Mouse (Mus musculus) ES-Bruce4 (cell line): ENCODE results near the gene Armc9. TPM values are rescaled to one million over a fixed set of nuclear protein-coding genes. Genes with fewer than 3 reads are reported as not detected.

Source experiments
- H3K27ac ChIP-seq: 2 replicates; pipeline ENCODE4 v1.5.1; 2012; ENCODE audit warnings: low read length, inconsistent platforms; ENCODE audit not compliant: insufficient read depth
- H3K27me3 ChIP-seq: 2 replicates; pipeline ENCODE4 v1.6.1; 2012; ENCODE audit warnings: mild to moderate bottlenecking, low read length, inconsistent platforms; ENCODE audit not compliant: control insufficient read depth, poor library complexity, insufficient read depth, severe bottlenecking
- H3K36me3 ChIP-seq: 2 replicates; pipeline ENCODE4 v1.6.1; 2012; ENCODE audit warnings: inconsistent platforms, mild to moderate bottlenecking, low read length, moderate library complexity; ENCODE audit not compliant: control insufficient read depth, poor library complexity, insufficient read depth, severe bottlenecking
- H3K4me1 ChIP-seq: one replicate; pipeline ENCODE4 v1.8.1; 2011; ENCODE audit warnings: low read length; ENCODE audit not compliant: control insufficient read depth, insufficient read depth
- H3K4me3 ChIP-seq: 2 replicates; pipeline ENCODE4 v1.5.1; 2011; ENCODE audit warnings: low read depth, mild to moderate bottlenecking, low read length
- H3K9ac ChIP-seq: 2 replicates; pipeline ENCODE4 v1.6.1; 2012; ENCODE audit warnings: low read depth, mild to moderate bottlenecking, inconsistent platforms; ENCODE audit not compliant: poor library complexity, severe bottlenecking
- H3K9me3 ChIP-seq: replicated peaks from 2 replicates; pipeline ENCODE4 v1.6.1; 2012; ENCODE audit warnings: mild to moderate bottlenecking, low read length, inconsistent platforms; ENCODE audit not compliant: control insufficient read depth, poor library complexity, insufficient read depth, severe bottlenecking
- CTCF ChIP-seq: IDR thresholded peaks from one replicate; pipeline ENCODE4 v1.8.1; 2011; ENCODE audit warnings: low read depth, low read length
- EP300 ChIP-seq: IDR thresholded peaks from 2 replicates; pipeline ENCODE4 v1.6.1; 2011; ENCODE audit warnings: low read depth, low read length; ENCODE audit not compliant: insufficient read depth
- POLR2A ChIP-seq: IDR thresholded peaks from one replicate; pipeline ENCODE4 v1.8.1; 2011; ENCODE audit warnings: low read length; ENCODE audit not compliant: insufficient read depth
- polyA plus RNA-seq: library from polyadenylated mRNA; stranded (reverse); fragments of >200 nt; gene quantifications from 2 replicates; pipeline ENCODE4 v1.2.4, GENCODE M21; 2011; ENCODE audit warnings: low read depth; ENCODE audit not compliant: missing spikeins, insufficient read depth, insufficient read length

The Armc9 gene
- polyA plus RNA-seq, 1 experiment = 13.7 TPM

GRCm38 (mm10) chr1:86189034-86189702 is 34.6 kb downstream of the Armc9 start:
- H3K36me3 ChIP-seq = no peaks in the 10 kb centered on the region
- peaks cover 7% of the 10 kb centered on the region for H3K4me1 ChIP-seq
- no peak overlapping the region for H3K4me3 ChIP-seq
- TF ChIP-seq CTCF (peak; percentile 76), EP300 (peak; percentile 81), POLR2A (no peak)
- H3K9me3 ChIP-seq = no peaks in the 10 kb centered on the region
- 0 out of 2 replicates have a peak overlapping the region, but pooled peaks have one; percentile 15 for H3K9ac ChIP-seq
- no peaks in the 10 kb centered on the region for H3K27me3 ChIP-seq
- H3K27ac ChIP-seq = peak overlapping the region; percentile 86

GRCm38 (mm10) chr1:86190843-86191242 is 36.3 kb downstream of the Armc9 start:
- H3K36me3 ChIP-seq = no peaks in the 10 kb centered on the region
- H3K9me3 ChIP-seq = no peaks in the 10 kb centered on the region
- no peak for TF ChIP-seq EP300
- no peak for TF ChIP-seq POLR2A
- no peak for TF ChIP-seq CTCF

GRCm38 (mm10) chr1:86194044-86194443 is 39.5 kb downstream of the Armc9 start:
- Histone ChIP-seq H3K36me3 (no peaks in the 10 kb centered on the region), H3K9me3 (no peaks in the 10 kb centered on the region), H3K9ac (no peak overlapping the region), H3K4me1 (no peaks in the 10 kb centered on the region), H3K4me3 (no peak overlapping the region), H3K27me3 (no peaks in the 10 kb centered on the region), H3K27ac (no peak overlapping the region)
- TF ChIP-seq CTCF = no peak
- no peak for TF ChIP-seq POLR2A
- no peak for TF ChIP-seq EP300

More at GRCm38 (mm10) chr1:86190843-86191242, 36.3 kb downstream of the Armc9 start:
- Histone ChIP-seq H3K27me3 (no peaks in the 10 kb centered on the region), H3K4me1 (peaks cover 5% of the 10 kb centered on the region), H3K27ac (no peak overlapping the region), H3K9ac (no peak overlapping the region), H3K4me3 (no peak overlapping the region)

- Histone ChIP-seq H3K36me3 (no peaks in the 10 kb centered on the region), H3K27me3 (no peaks in the 10 kb centered on the region), H3K9ac (no peak overlapping the region), H3K4me1 (peaks cover 4% of the 10 kb centered on the region), H3K9me3 (no peaks in the 10 kb centered on the region), H3K4me3 (no peak overlapping the region), H3K27ac (no peak overlapping the region)
- TF ChIP-seq EP300 = no peak
- no peak for TF ChIP-seq CTCF
- no peak for TF ChIP-seq POLR2A
Measured at GRCm38 (mm10) chr1:86198276-86198675, 43.7 kb downstream of the Armc9 start.

- Histone ChIP-seq H3K9me3 (no peaks in the 10 kb centered on the region), H3K27me3 (no peaks in the 10 kb centered on the region), H3K9ac (no peak overlapping the region), H3K36me3 (no peaks in the 10 kb centered on the region), H3K27ac (no peak overlapping the region), H3K4me3 (no peak overlapping the region), H3K4me1 (peaks cover 4% of the 10 kb centered on the region)
- no peak for TF ChIP-seq POLR2A
- no peak for TF ChIP-seq CTCF
- TF ChIP-seq EP300 = no peak
Measured at GRCm38 (mm10) chr1:86199026-86199425, 44.4 kb downstream of the Armc9 start.

- no peak overlapping the region for H3K4me3 ChIP-seq
- H3K4me1 ChIP-seq = peaks cover 4% of the 10 kb centered on the region
- H3K27me3 ChIP-seq = no peaks in the 10 kb centered on the region
- TF ChIP-seq EP300 (no peak), CTCF (no peak), POLR2A (no peak)
- H3K9ac ChIP-seq = no peak overlapping the region
- H3K36me3 ChIP-seq = no peaks in the 10 kb centered on the region
- H3K27ac ChIP-seq = no peak overlapping the region
- H3K9me3 ChIP-seq = no peaks in the 10 kb centered on the region
Measured at GRCm38 (mm10) chr1:86201312-86201711, 46.7 kb downstream of the Armc9 start.
